Mouse (Mus musculus) adipocyte (in vitro differentiated cells): ENCODE measurements around the gene Lonp2.
A peak's percentile ranks its signal among the peaks of the same experiment; 100 is the strongest.

ENCODE experiments used
- DNase-seq: peaks from one replicate; pipeline ENCODE4 v3.0.0-alpha.2; 2016; ENCODE audit warnings: low spot score

Lonp2 gene

GRCm38 (mm10) chr8:86749842-86750241 lies 126.0 kb downstream of the Lonp2 start:
- DNase-seq = no peak

GRCm38 (mm10) chr8:86756948-86757733 lies 133.3 kb downstream of the Lonp2 start:
- DNase-seq = no peak

- no peak for DNase-seq
These were observed 134.8 kb downstream of the Lonp2 start for GRCm38 (mm10) chr8:86758651-86759050.

- DNase-seq = no peak
These were observed 135.2 kb downstream of the Lonp2 start for GRCm38 (mm10) chr8:86759090-86759491.

GRCm38 (mm10) chr8:86760746-86761145 lies 136.9 kb downstream of the Lonp2 start:
- DNase-seq = no peak

GRCm38 (mm10) chr8:86762806-86763205 lies 139.0 kb downstream of the Lonp2 start:
- DNase-seq = no peak

- DNase-seq = no peak
These were observed 141.3 kb downstream of the Lonp2 start for GRCm38 (mm10) chr8:86765155-86765554.

GRCm38 (mm10) chr8:86765669-86766068 lies 141.8 kb downstream of the Lonp2 start:
- peak; percentile 63 for DNase-seq

- peak; percentile 63 for DNase-seq
These were observed 142.8 kb downstream of the Lonp2 start for GRCm38 (mm10) chr8:86766548-86767211.

GRCm38 (mm10) chr8:86768499-86768898 lies 144.7 kb downstream of the Lonp2 start:
- DNase-seq = peak; percentile 98

GRCm38 (mm10) chr8:86769945-86770715 lies 146.3 kb downstream of the Lonp2 start:
- peak; percentile 74 for DNase-seq
